Mouse (Mus musculus) urinary bladder, postnatal 10 days (tissue): ENCODE measurements around the gene Atp5mpl.
"Not testable (repeated sequence)": the region's sequence is repeated elsewhere in the genome, so short reads cannot be mapped to it uniquely, and the experiment has no call there.

Experiments
- DNase-seq: peaks from one replicate; pipeline ENCODE4 v3.0.0; 2022; ENCODE audit warnings: low spot score

Gene Atp5mpl

GRCm38 (mm10) chr12:111946716-111947115, 20.1 kb downstream of the Atp5mpl start:
- DNase-seq: no peak

- not testable (repeated sequence) for DNase-seq
Observed at GRCm38 (mm10) chr12:111945765-111946655, 20.8 kb downstream of the Atp5mpl start.

- DNase-seq: no peak
Observed at GRCm38 (mm10) chr12:111945115-111945514, 21.7 kb downstream of the Atp5mpl start.

- DNase-seq: not testable (repeated sequence)
Observed at GRCm38 (mm10) chr12:111944065-111944987, 22.5 kb downstream of the Atp5mpl start.

- DNase-seq: no peak
Observed at GRCm38 (mm10) chr12:111943421-111944064, 23.2 kb downstream of the Atp5mpl start.

- no peak for DNase-seq
Observed at GRCm38 (mm10) chr12:111938623-111939177, 28.1 kb downstream of the Atp5mpl start.

- DNase-seq: no peak
Observed at GRCm38 (mm10) chr12:111936706-111937550, 29.8 kb downstream of the Atp5mpl start.

GRCm38 (mm10) chr12:111933971-111934370, 32.8 kb downstream of the Atp5mpl start:
- no peak for DNase-seq

- DNase-seq: no peak
Observed at GRCm38 (mm10) chr12:111933032-111933704, 33.6 kb downstream of the Atp5mpl start.

GRCm38 (mm10) chr12:111932513-111932912, 34.3 kb downstream of the Atp5mpl start:
- no peak for DNase-seq

GRCm38 (mm10) chr12:111931411-111932025, 35.3 kb downstream of the Atp5mpl start:
- DNase-seq: no peak

- no peak for DNase-seq
Observed at GRCm38 (mm10) chr12:111928411-111928966, 38.3 kb downstream of the Atp5mpl start.

- DNase-seq: no peak
Observed at GRCm38 (mm10) chr12:111927338-111927737, 39.4 kb downstream of the Atp5mpl start.

GRCm38 (mm10) chr12:111923117-111923516, 43.7 kb downstream of the Atp5mpl start:
- DNase-seq: no peak

- DNase-seq: no peak
Observed at GRCm38 (mm10) chr12:111920046-111920445, 46.7 kb downstream of the Atp5mpl start.

- DNase-seq: no peak
Observed at GRCm38 (mm10) chr12:111916514-111917217, 50.1 kb downstream of the Atp5mpl start.

GRCm38 (mm10) chr12:111915781-111916180, 51.0 kb downstream of the Atp5mpl start:
- DNase-seq: no peak

GRCm38 (mm10) chr12:111914031-111914430, 52.7 kb downstream of the Atp5mpl start:
- DNase-seq: no peak

- DNase-seq: no peak
Observed at GRCm38 (mm10) chr12:111912802-111913201, 54.0 kb downstream of the Atp5mpl start.
